ENCODE assay signal across 7 mouse cellular contexts in the genomic region with DNA sequence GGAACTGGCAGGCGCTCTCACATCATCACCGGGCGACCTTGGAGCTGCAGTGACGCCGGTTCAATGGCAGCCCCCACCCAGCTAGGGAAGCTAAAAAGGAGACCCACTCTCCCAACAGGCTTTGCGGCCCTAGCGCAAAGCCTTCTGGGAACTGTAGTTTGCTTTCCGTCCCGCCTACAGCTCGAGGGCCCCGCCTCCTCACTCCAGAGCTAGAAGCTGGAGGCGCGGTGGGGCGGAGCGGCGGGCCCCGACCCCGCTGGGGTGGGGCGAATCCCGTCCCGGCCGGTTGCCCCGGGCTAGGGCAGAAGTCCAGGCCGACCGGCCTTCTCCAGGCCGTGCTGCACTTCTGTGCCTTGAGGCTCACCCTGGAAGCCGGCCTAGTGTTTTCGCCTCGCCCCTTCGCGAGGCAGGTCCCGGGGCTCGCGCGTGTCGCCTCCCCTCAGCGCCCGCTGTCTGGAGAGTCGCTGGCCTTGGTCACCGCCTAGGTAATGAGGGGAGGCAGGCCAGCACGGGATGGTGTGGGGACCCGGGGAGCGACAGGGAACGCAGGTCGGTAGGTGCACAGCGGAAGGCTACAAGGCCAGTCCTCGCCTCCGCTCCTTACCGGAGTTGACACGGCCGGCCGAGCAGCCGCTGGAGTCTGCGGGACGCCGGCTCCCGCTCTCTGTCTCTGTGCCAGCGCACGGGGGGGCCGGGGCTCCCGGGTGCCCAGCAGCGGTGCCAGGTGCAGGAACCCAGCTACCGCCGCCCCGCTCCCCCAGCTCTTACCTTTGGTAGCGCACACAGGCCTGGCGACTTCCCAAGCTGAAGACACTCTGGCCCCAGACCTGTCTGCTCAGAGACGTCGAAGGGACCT. TPM values are rescaled to one million over a fixed set of nuclear protein-coding genes. Genes with fewer than 3 reads are reported as not detected.
A peak's percentile ranks its signal among the peaks of the same experiment; 100 is the strongest.
DNase-seq lines count a peak whose midpoint lies in the region; ATAC-seq lines count a peak whose summit lies in the region.

TSS of gene Trak2 (minus strand) at position 65 of the 856 bp plus-strand sequence.
TSS of gene Stradb (plus strand) at position 157 of the 856 bp plus-strand sequence.

- no peaks in the 10 kb centered on the region for H3K27me3 ChIP-seq in intestine, embryonic 16.5 days (replicated peaks; ENCODE audit: control insufficient read depth, insufficient read depth, low read length)
- no peaks in the 10 kb centered on the region; the same call in 1 of the 2 replicates for H3K27me3 ChIP-seq in midbrain, embryonic 11.5 days (ENCODE audit: control insufficient read depth, insufficient read depth, low read length)

- H3K4me3 ChIP-seq in intestine, embryonic 16.5 days (ENCODE audit: low read length): peak within 1 kb of the TSS; percentile 94
- H3K4me3 ChIP-seq in midbrain, embryonic 11.5 days (ENCODE audit: low read depth, low read length): peak within 1 kb of the TSS; percentile 79

- no peaks in the 10 kb centered on the region for H3K9me3 ChIP-seq in intestine, embryonic 16.5 days (ENCODE audit: control insufficient read depth, low read length)
- H3K9me3 ChIP-seq in midbrain, embryonic 11.5 days (ENCODE audit: control insufficient read depth, low read length): no peaks in the 10 kb centered on the region

- peak within 1 kb of the TSS; percentile 82 for H3K27ac ChIP-seq in intestine, embryonic 16.5 days (ENCODE audit: low read length)
- H3K27ac ChIP-seq in midbrain, embryonic 11.5 days (ENCODE audit: low read depth, low read length): peak within 1 kb of the TSS; percentile 49

- peak; percentile 98 for ATAC-seq in intestine, embryonic 16.5 days
- peak; percentile 96 for ATAC-seq in midbrain, embryonic 11.5 days (ENCODE audit: low FRiP score)

- H3K4me1 ChIP-seq in intestine, embryonic 16.5 days (ENCODE audit: control insufficient read depth, insufficient read depth, low read length): peaks cover 10% of the 10 kb centered on the region; the same call in 1 of the 2 replicates
- peaks cover 20% of the 10 kb centered on the region for H3K4me1 ChIP-seq in midbrain, embryonic 11.5 days (ENCODE audit: control insufficient read depth, insufficient read depth, low read length)

- no peaks in the 10 kb centered on the region for H3K36me3 ChIP-seq in intestine, embryonic 16.5 days (ENCODE audit: control insufficient read depth, insufficient read depth, low read length)
- no peaks in the 10 kb centered on the region for H3K36me3 ChIP-seq in midbrain, embryonic 11.5 days (ENCODE audit: control insufficient read depth, insufficient read depth, low read length)

- H3K9ac ChIP-seq in intestine, embryonic 16.5 days (ENCODE audit: low read depth, low read length): peak within 1 kb of the TSS; percentile 94
- peak within 1 kb of the TSS; percentile 86 for H3K9ac ChIP-seq in midbrain, embryonic 11.5 days (ENCODE audit: low read length)

- intact Hi-C loops in left cerebral cortex, postnatal 36 days (cut with DNase I): loop anchor here (10.0 kb wide), 1 partner anchor 49 kb away; no protein-coding TSS in a partner anchor

- peak within 1 kb of the TSS; percentile 89 for H3K4me2 ChIP-seq in intestine, embryonic 16.5 days (ENCODE audit: low read depth, low read length)
- peak within 1 kb of the TSS; percentile 79 for H3K4me2 ChIP-seq in midbrain, embryonic 11.5 days

- peak; percentile 97 for DNase-seq in adrenal gland, adult 2 months
- peak; percentile 92 for DNase-seq in embryo, embryonic 11.5 days (ENCODE audit: low read depth, low spot score)
- peak; percentile 84 to 92 for DNase-seq in gastrocnemius, postnatal 4 days (ENCODE audit: low spot score in 2 of 2)
- DNase-seq in left cerebral cortex, postnatal 36 days (ENCODE audit: low spot score in 2 of 2): peak; percentile 96 to 97
- DNase-seq in midbrain, embryonic 11.5 days (ENCODE audit: low spot score, missing footprints): peak; percentile 100
- DNase-seq in skeletal muscle tissue, adult 2 months (ENCODE audit: low read depth, low spot score): peak; percentile 96

- 0% methylated on average over 69 of the region's 69 CpGs for WGBS in intestine, embryonic 16.5 days
- whole genome bisulfite sequencing in midbrain, embryonic 11.5 days: under 1% methylated on average over 56 of the region's 69 CpGs

RNA-seq across cellular contexts. Expression of gene Trak2, which starts in this region (rescaled TPM):
- 10 to 100 TPM; 57.0 to 68.5 TPM for total RNA-seq in adrenal gland, adult 2 months (2021)
- polyA plus RNA-seq in adrenal gland, adult 2 months (2012; rRNA removed): 34.4 and 37.4 TPM in 2 replicates
- 10 to 100 TPM; 52.4 to 56.7 TPM for total RNA-seq in gastrocnemius, postnatal 4 days (2021)
- polyA plus RNA-seq in intestine, embryonic 16.5 days (2015; fragmentation: Nextera tagmentation; extraction: Ambion mirVana): 9.1 and 9.7 TPM in 2 replicates
- 100 to 1,000 TPM; 157 to 160 TPM for total RNA-seq in left cerebral cortex, postnatal 36 days (2021)
- 11.1 and 12.5 TPM in 2 replicates for polyA plus RNA-seq in midbrain, embryonic 11.5 days (2014; fragmentation: Nextera tagmentation; extraction: Ambion mirVana)

RNA-seq across cellular contexts. Expression of gene Stradb, which starts in this region (rescaled TPM):
- total RNA-seq in adrenal gland, adult 2 months (2021): 10 to 100 TPM; 25.7 to 34.7 TPM
- polyA plus RNA-seq in adrenal gland, adult 2 months (2012; rRNA removed): 13.7 and 16.6 TPM in 2 replicates
- 10 to 100 TPM; 69.6 to 81.9 TPM for total RNA-seq in gastrocnemius, postnatal 4 days (2021)
- polyA plus RNA-seq in intestine, embryonic 16.5 days (2015; fragmentation: Nextera tagmentation; extraction: Ambion mirVana): 21.9 and 22.8 TPM in 2 replicates
- total RNA-seq in left cerebral cortex, postnatal 36 days (2021): 10 to 100 TPM; 56.8 to 61.5 TPM
- polyA plus RNA-seq in midbrain, embryonic 11.5 days (2014; fragmentation: Nextera tagmentation; extraction: Ambion mirVana): 35.1 and 36.9 TPM in 2 replicates

Comparison
In these comparisons a context has a peak if more than half of its experiments do, and no peak if none do; other contexts are left out.
1. Peak in every context shown above with its lines: DNase-seq, ATAC-seq, H3K4me3 ChIP-seq and H3K27ac ChIP-seq.